Mouse (Mus musculus) A20 (cell line): Measurements from ENCODE around the gene Slc7a14.

Source experiments
- DNase-seq: peaks from one replicate; pipeline ENCODE4 v3.0.0-alpha.2; 2011; ENCODE audit warnings: low read depth, low spot score

Gene Slc7a14

DNA sequence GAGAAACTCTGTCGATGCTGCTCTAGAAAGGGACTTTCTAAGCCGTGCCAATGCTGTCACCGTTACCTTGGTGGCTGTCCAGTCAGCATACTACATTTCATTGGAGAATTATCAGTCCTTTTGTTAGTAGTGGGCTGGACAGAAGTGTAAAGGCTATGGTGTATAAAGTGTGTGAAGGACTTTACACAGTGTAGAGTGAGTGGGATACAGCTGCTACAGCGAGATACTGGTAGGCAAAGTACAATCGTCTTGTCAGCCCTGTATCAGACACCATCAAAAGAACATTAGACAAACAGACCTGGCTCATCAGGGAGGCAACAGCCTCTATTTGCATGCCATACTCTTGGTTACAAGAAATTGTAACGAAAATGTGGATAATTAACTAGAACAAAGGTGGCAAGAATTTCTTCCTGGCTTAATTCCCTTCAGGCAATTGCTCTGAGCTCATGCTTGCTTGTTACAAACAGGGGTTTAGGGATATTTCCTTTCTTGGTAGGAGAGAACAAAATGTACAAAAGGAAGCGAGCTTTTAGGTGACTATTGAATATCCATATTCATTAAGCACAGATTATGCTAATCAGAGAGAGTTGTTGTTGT, 48.7 kb downstream of the Slc7a14 start:
- no peak for DNase-seq

DNA sequence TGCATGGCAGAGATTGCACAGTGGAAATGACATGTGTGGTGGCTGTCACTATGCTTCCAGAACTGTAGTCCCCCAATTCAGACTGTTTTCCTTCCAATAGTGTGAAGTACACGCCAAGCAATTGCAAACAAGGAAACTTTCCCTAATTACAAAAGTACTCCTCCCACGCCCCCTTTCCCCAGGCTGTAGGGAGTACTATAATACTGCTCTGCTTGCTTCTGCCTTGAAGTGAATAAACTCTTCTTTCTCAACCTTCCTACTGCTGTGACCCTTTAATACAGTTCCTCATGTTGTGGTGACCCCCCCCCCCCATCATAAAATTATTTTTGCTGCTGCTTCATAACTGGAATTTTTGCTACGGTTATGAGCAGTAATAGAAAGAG, 49.2 kb downstream of the Slc7a14 start:
- no peak for DNase-seq

DNA sequence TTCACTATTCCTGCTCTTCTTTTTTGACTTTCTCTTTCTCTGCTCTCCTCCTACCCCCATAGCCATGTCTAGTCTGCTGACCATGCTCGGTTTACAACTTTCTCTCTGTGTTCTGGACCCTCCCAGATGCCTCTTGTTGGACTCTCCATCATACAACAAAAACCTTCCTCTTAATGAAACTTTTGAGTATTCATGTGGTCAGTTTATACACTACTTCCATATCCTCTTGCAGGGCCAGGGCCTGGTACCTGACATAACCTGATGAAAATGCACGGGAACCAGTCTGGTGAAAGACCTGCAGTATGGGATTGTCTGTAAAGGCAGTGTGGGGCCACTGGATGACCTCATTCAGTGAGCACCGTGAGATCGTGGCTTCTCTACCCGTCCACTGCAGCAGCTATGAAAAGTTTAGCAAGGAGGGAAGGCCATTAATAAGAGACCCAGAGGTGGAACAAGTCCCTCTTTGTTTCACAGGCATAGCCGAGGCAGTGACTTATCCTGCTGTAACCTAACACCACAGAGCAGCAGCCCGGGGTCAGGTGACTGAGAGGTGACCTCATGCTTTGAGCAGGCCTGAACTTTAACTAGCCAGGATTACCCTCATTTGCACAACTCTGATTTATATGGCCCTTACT, 49.7 kb downstream of the Slc7a14 start:
- no peak for DNase-seq

DNA sequence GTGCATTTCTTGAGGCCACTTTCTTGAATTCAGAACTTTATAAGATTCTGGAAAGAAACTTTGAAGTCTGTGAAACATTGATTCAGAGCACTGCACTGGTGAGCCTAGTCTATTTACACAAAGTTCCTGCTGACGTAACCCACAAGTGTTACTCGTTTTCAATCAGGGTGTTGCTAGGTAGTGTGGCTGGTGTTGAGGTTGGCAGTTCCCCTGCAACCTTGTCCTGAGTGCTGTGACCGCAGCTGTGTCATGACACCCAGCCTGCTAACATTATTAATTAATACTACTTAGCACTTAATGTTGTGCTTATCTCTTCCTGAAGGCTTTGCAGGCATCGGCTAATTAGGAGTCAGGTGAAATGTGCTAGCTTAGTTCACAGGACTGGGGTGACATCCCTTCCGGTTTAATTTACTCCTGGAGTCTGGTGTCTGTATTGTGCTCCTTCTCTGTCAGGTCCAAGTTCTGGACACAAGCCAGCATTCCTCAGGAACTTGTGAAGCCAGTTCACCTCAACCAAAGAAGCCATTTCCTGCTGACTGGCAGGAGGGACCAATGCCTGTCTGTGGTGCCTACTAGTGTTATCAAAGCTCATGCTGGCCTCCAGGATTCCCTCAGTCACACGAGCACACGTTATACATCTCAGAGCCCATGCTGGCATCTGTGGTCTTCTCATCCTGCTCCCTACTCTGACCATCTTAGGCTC, 50.5 kb downstream of the Slc7a14 start:
- DNase-seq: no peak

DNA sequence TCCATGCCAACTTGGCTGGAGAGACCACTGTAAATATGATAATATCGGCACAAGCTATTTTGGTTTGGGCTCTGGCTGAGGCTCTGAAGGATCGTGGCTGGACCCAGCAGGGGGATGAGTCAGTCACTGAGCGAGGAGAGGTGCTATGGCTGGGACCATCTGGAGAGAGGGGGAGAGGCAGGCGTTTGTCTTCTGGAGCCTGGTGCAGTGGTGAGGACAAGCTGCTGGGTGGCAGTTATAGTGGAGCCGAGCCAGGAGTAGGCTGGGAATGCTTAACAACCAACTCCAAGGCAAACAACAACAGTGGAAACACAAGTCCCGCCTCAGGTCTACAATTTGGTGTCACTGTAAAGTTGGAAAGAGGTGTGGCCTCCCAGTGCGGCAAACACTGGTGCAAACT, 55.8 kb downstream of the Slc7a14 start:
- DNase-seq: no peak

DNA sequence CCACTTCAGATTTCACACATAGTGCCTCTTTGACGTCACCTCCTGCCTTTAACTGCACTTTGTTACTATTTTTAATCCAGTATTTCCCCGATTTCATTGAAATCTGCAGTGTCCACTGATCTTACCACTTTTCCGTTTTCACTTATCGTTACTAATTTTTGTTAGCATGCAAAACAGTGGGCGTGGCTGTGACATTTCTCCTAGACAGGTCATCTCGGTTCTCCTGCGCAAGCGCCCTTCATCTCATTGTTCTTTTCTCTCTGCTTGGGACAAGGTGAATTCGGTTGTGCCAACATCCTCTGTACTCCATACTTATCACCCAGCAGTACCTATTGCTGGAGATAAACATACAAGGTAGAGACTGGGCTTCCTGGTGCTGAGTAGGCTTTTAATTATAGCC, 56.3 kb downstream of the Slc7a14 start:
- DNase-seq: peak; percentile 16

DNA sequence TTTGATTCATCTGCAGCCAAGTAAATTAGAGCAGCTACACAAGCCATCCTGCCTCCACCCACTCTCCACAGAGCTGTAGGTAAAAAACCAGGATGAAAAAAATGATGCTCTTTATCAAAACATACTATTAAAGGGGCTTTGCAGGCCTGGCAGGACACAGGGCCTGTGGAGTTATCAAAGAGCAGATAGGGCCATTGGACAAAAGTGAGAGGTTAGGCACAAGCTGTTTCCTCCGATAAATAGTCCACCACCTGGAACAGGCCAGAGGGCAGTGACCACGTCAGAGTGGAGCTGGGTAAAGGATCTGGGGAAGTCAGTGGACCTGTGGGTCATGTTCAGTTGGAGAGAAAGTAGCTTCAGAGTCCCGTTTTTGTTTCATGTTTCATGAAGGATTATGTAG, 57.6 kb downstream of the Slc7a14 start:
- no peak for DNase-seq

DNA sequence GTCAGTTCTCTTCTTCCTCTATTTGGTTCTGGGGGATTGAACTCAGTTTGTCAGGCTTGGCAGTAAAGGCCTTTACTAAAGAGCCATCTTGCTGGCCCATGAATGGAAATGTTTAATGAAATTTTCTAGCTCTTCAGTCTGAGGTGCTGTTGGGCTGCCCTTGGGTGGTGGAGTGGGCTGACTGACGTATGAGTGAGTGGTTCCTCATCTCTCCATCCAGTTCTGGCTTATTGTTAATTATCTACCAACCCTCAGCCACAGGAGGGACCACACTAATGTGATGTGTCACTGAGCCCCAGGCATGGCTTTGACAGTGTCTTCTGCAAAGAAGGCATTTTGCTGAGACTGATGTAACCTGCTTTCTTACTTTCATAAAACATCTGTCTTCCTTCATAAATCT, 66.7 kb downstream of the Slc7a14 start:
- no peak for DNase-seq

DNA sequence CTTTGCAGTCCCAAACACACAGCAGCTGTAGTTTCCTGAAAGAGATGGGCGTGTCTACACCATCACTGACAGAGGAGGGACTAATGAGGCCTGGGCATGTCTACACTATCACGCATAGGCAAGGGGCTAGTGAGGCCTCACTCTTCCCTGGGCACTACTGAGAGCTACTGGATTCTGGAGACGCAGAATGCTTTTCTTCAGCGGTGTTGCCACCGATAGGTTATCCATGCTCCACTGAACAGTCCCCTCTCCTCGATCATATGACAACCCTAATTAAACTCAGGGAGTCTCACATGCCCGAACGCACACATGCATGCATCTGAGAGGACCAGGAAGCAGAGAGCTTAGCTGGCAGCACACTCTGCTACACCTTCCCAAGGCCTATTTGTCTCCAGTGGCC, 69.3 kb downstream of the Slc7a14 start:
- no peak for DNase-seq

DNA sequence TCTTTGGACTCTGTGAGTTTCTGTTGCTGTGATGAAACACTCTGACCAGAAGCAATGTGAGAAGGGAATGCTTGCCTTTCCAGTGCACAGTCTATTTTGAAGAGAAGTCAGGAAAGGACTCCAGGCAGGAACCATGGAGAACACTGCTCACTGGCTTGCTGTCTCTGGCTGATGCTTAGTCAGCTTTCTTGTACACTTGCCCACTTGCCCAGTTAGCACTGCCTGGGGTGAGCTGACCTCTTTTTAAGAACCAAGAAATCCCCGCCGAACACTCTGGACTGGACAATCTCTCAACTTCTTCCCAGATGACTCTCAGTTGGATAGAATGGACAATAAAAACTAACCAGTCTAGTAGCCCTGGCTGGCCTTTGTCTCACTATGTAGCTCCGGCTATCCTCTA, 70.5 kb downstream of the Slc7a14 start:
- no peak for DNase-seq

DNA sequence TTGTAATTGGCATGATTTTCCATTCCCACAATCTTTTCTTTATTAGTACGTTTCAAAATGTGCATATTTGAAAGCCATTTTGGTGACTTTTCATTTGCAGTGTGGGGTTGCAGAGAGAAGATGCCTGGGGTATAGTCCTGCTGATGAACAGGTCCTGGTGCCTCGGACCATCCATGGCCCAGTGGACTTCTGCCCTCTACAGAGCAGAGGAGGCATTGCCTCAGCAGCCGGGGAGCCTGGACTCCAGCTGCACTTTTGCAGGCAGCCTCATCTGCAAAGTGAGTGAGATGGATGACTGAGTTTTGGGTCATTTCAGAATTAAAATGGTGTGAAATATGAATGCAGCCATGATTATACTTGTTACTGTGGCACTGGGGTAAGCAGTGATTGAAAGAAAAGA, 72.2 kb downstream of the Slc7a14 start:
- DNase-seq: peak; percentile 31

DNA sequence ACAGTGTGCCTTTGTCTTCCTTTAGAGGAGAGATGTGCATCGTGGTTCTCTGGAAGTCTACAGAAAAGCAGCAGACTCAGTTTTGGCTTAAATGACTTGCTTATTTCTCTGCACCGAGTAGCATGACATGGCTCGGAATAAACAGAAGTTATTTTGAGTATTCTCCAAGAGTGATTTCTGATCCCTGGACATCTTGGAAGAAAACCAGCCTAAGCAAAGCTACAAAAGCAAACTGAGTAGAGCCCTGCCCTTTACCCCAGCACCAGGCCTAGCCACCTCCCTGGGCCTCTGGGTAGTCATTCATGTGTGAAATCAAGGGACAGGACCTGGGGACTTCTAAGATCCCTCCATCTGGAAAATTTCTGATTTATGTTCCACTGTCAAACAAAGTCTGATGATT, 74.0 kb downstream of the Slc7a14 start:
- DNase-seq: no peak

DNA sequence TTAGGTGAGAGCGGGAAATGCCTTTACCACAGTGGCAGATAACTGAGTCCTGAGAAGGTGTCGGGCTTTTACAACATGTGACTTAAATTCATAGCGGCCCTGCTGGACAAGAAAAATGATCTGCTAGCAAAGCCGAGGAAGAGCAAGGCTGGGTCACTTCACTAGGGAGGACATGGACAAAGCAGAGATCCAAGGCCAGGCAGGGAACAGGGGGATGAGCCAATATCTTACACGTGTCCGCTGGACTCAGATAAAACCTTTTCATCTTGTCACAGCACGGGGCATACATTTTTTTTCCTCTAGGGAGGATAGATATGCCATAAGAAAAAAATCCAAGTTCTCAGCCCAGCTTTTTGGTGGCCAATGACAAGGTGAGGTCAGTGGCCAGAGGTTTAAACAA, 75.8 kb downstream of the Slc7a14 start:
- DNase-seq: no peak

DNA sequence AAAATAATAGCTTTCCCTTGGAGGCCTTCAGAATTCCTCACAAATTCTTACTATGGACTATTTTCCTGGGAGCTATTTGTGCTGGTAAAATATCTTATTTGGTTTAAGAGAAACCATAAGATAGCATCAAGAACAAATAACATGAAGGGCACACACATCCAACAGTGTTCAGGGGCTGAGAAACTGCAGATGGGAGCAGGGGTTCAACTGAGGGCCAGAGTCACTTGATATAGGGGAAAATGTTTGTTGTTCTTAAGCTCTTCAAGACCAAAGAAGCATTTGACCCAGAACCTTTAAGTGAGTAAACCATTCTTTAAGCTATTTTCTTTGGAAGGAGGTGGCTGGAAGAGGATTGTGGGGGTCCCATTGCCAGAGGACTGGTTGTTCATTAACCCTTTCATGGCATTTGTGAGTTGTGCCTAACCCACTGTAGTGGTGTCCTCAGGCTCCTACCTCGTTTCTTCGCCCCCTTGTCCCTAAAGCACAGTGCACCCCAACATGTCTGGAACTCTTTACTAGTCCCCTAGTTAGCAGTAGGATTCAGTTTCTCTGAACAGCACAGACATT, 76.3 kb downstream of the Slc7a14 start:
- no peak for DNase-seq

DNA sequence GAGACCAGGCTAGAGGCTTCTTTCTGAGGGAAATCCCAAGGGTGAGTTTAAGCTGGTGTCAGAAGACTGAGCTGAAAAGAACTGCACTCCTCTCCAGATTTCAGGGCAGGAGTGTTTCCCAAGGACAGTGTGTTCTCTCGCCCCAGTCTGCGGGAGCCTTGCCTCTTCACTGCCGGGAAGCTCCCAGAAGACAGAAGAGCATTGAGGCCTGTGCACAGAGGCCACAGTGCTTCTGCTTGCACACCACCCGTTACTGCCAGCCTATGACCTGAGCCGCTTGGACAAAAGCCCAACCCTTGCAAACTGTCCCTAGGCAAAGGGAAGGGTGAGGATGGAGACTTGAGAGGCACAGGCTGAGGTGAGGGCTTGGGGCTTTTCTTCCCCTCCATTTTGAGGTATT, 80.9 kb downstream of the Slc7a14 start:
- DNase-seq: no peak

DNA sequence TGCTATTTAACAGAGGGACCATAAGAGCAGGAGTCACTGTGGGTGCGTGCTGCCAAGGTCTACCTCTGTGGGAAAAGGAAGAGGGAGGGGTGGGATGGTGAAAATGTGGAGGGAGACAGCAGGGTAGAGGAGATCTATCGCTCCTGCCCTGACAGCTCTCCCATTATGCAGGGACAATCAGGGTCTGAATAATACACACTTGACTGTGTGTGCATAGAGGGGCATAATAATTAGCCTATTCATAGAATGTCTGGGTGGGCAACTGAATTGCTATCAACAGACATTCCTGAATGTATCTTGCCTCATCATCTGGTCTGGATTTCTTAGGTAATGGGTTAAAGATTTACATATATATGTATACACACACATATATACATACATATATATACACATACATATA, 81.7 kb downstream of the Slc7a14 start:
- no peak for DNase-seq

DNA sequence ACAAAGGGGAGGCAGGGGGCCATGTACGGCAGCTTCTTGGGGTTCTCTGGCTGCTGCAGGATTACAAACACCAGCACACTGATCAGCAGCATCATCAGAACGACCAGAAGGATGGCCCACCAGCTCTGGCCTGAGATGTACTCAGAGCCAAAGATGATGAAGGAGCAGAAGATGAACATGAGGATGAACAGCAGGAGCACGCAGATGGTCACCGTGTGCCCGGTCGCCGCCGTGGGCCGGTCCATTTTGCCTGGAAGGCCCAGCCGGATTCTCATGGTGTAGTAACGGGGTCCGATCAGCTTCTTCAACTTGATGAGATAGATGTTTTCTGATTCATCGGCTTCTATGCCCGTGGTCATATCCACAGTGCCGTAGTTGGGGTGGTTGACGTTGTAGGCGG, 86.6 kb downstream of the Slc7a14 start:
- DNase-seq: no peak

DNA sequence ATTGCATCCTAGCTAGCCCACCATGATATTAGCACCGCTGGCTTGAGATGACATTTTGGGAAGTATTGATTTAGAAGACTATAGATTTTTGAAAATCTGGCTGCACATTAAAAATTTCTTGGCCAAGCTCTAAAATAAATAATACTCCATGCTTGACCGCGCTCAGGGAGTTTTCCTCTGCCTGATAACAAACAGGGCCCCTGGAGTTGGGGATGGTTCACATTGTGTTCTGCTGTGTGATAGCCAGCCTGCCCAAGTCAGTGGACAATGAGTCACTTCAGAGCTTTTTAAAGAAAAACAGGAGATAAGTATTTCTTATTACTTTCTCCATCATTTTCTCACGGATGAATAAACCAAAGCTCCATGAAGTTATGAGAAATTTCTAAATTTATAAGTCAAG, 90.1 kb downstream of the Slc7a14 start:
- no peak for DNase-seq

DNA sequence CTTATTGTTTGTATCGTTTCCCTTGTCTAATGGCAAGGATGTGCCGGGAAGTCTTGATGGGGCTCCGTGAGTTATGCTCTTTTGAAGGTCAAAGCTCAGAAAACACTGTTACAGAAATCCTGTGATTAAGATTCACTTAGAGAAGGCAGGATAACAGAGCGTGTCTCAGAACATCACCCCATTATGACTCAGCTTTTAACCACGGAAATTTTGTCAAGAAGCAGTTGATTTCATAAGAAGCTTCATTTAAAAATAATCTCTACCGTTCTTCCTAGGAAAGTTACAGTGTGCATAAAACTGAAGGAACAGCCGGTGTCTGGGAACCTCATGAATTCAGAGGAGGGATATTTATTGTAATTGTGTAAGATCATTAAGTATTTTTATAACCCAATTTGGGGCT, 90.7 kb downstream of the Slc7a14 start:
- DNase-seq: no peak

DNA sequence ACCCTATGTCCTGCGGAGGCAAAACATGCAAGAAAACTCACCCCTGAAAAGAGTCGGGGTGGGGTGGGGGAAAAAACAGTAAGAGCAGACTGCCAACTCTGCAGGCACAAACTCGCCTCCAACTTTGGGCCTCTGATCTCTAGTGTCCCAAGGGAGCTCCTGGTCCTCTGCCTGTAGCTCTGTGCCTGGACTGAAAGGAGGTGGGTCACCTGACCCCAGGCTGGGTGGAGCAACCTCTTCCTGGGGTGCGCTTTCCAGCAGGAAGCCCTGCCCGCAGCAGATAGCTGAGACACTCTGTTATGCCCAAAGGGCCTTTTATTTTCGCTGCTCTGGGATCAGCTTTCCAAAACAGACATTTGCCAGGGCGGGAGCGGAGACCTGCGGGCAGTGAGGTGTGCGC, 92.7 kb downstream of the Slc7a14 start:
- DNase-seq: no peak

DNA sequence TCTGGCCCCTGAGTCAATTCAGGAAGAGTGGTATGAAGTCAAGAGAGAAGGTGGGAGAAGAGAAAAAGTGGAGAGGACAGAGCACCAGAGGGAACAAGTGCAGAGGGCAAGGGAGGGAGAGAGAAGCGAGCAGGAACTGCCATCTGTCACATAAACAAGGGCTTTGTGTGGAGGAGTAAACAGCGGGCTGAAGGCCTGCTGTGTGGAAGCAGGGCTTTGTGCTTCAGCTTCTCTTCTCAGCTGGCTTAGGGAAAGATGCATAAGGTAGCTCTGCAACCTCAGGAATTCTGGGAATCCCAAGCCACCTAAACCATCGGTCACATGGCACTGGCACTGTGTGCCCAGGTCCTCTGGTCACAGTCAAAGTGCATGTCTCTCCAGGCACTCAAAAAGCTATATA, 96.4 kb downstream of the Slc7a14 start:
- DNase-seq: no peak

DNA sequence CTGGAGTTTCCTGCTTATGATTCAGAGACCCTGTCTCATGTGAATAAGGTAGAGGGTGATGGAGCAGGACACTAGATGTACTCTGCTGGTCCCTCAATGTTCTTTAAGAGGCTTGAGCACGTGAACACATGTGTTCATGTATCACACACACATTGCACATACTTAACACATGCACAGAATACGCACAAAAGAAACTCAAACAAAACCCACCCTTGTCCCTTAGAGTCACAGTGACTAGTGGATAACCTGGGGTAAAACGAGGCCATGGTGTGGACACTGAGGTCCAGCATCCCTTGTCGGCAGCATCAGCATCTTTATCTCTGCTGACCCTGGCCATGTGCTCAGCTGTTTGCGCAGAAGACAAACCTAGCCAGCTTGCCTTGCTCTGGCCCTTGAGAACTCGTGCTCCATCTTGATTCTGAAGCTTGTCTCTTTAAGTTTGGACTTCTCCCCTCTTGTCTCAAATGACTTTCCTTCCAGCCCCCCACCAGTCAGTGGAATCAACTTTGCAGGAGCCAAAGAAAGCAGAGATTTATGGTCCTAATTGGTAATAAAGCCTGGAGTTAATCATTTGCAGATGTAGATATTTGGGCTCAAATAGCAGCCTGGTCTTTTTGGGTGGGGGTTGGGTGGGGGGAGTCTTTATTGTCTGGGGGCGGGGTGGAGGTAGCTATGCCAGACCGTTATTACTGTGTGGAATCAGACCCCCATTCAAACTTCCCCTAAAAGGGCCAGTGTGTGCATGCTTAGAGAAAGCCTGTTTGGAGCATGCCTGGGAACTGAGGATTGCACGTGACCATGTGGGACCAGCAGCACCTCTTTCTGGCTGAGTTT, 97.8 kb downstream of the Slc7a14 start:
- no peak for DNase-seq
